Mouse (Mus musculus): ENCODE measurements around the gene Olfr361. TPM values are rescaled to one million over a fixed set of nuclear protein-coding genes. Genes with fewer than 3 reads are reported as not detected.
"Not testable (repeated sequence)": the region's sequence is repeated elsewhere in the genome, so short reads cannot be mapped to it uniquely, and the experiment has no call there.

Gene Olfr361
- total RNA-seq (2018; cell fraction: chromatin; rRNA removed), result not detected
- not detected for total RNA-seq (2018; cell fraction: cytosol; rRNA removed)
- total RNA-seq (2018; cell fraction: nucleus; rRNA removed), result not detected
- not detected in 3 replicates for polyA plus RNA-seq (2018)

DNA sequence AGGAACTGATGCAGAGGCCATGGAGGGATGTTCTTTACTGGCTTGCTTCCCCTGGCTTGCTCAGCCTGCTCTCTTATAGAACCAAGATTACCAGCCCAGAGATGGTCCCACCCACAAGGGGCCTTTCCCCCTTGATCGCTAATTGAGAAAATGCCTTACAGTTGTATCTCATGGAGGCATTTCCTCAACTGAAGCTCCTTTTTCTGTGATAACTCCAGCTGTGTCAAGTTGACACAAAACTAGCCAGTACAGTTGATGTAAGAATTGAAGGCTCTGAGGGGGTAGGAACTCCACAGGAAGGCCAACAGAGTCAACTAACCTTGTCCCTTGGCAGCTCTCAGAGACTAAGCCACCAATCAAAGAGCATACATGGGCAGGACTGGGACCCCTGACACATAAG is at the start of gene Olfr361:
Gene Olfr361 (minus strand): TSS at position 101 of the 400 bp plus-strand sequence.
- H3K79me2 ChIP-seq (ENCODE audit: inconsistent target); H3K36me3 ChIP-seq (ENCODE audit: inconsistent target); H3K27ac ChIP-seq; H3K4me3 ChIP-seq (ENCODE audit: inconsistent target): not testable (repeated sequence)
- no CpG with 5 or more reads among the region's 1 CpGs for WGBS (ENCODE audit: missing documents)

- Histone ChIP-seq H3K79me2 (ENCODE audit: inconsistent target) (no peaks in the 10 kb centered on the region), H3K27ac (no peak within 1 kb of the TSS), H3K4me3 (ENCODE audit: inconsistent target) (no peak within 1 kb of the TSS), H3K36me3 (ENCODE audit: inconsistent target) (no peaks in the 10 kb centered on the region)
- WGBS (ENCODE audit: missing documents), result 94% methylated on average over 1 of the region's 1 CpGs
Measured at GRCm38 (mm10) chr2:37117810-37118209, 28.7 kb upstream of the Olfr361 start, which contains the start of gene Olfr362. Gene Olfr362 (minus strand): TSS chr2:37117910.

GRCm38 (mm10) chr2:37065446-37065845 is 23.6 kb downstream of the Olfr361 start, which contains the start of gene Olfr360:
Gene Olfr360 (plus strand): TSS chr2:37065746.
- no peak within 1 kb of the TSS for H3K27ac ChIP-seq
- no peaks in the 10 kb centered on the region for H3K79me2 ChIP-seq (ENCODE audit: inconsistent target)
- no peaks in the 10 kb centered on the region for H3K36me3 ChIP-seq (ENCODE audit: inconsistent target)
- no peak within 1 kb of the TSS for H3K4me3 ChIP-seq (ENCODE audit: inconsistent target)

Other genes starting within 250 kb of the Olfr361 start
- not detected in 3 replicates for gene Olfr350, start 243.0 kb downstream of the Olfr361 start, polyA plus RNA-seq (2018)
- not detected in 3 replicates for gene Olfr351, start 226.6 kb downstream of the Olfr361 start, polyA plus RNA-seq (2018)
- gene Olfr352, start 220.8 kb downstream of the Olfr361 start, polyA plus RNA-seq (2018), result not detected in 3 replicates
- not detected in 3 replicates for gene Olfr353, start 196.4 kb downstream of the Olfr361 start, polyA plus RNA-seq (2018)
- gene Olfr354, start 183.6 kb downstream of the Olfr361 start, polyA plus RNA-seq (2018), result not detected in 3 replicates
- gene Olfr355, start 160.4 kb downstream of the Olfr361 start, polyA plus RNA-seq (2018), result not detected in 3 replicates
- gene Olfr356, start 152.2 kb downstream of the Olfr361 start, polyA plus RNA-seq (2018), result not detected in 3 replicates
- not detected in 3 replicates for gene Olfr357, start 95.5 kb downstream of the Olfr361 start, polyA plus RNA-seq (2018)
- gene Olfr358, start 80.0 kb downstream of the Olfr361 start, polyA plus RNA-seq (2018), result not detected in 3 replicates
- not detected in 3 replicates for gene Olfr360, start 23.5 kb downstream of the Olfr361 start, polyA plus RNA-seq (2018)
- gene Olfr362, start 28.6 kb upstream of the Olfr361 start, polyA plus RNA-seq (2018), result not detected in 3 replicates
- not detected in 3 replicates for gene Olfr364-ps1, start 50.0 kb upstream of the Olfr361 start, polyA plus RNA-seq (2018)
- not detected in 3 replicates for gene Olfr365, start 98.9 kb upstream of the Olfr361 start, polyA plus RNA-seq (2018)
- gene Olfr366, start 122.3 kb upstream of the Olfr361 start, polyA plus RNA-seq (2018), result not detected in 3 replicates
- gene Olfr368, start 237.2 kb upstream of the Olfr361 start, polyA plus RNA-seq (2018), result not detected in 3 replicates

Measured in macrophage (primary cell).